Mouse (Mus musculus) midbrain, postnatal 0 days (tissue): Measurements from ENCODE around the gene Ikbke. TPM values are rescaled to one million over a fixed set of nuclear protein-coding genes. Genes with fewer than 3 reads are reported as not detected.

Experiments
- ATAC-seq: fragments of 200-750 bp; cut with Nextera tagmentation; 2 replicates; pipeline ENCODE4 v1.8.0; 2017; ENCODE audit warnings: moderate number of reproducible peaks, mild to moderate bottlenecking, moderate TSS enrichment, moderate library complexity; ENCODE audit not compliant: low FRiP score
- DNase-seq: peaks from one replicate; pipeline ENCODE4 v3.0.0-alpha.2; 2015; ENCODE audit warnings: low spot score
- H3K27ac ChIP-seq: fragments of 300-500 bp; sonication (generic); 2 replicates; pipeline ENCODE4 v1.5.1; 2014; ENCODE audit warnings: low read depth, mild to moderate bottlenecking, low read length, mixed read lengths
- H3K27me3 ChIP-seq: fragments of 300-500 bp; sonication (generic); 2 replicates; pipeline ENCODE4 v1.6.1; 2014; ENCODE audit warnings: low read length, control low read depth, mixed read lengths; ENCODE audit not compliant: insufficient read depth
- H3K36me3 ChIP-seq: fragments of 300-500 bp; sonication (generic); 2 replicates; pipeline ENCODE4 v1.6.1; 2014; ENCODE audit warnings: low read length, control low read depth, mixed read lengths; ENCODE audit not compliant: insufficient read depth
- H3K4me1 ChIP-seq: fragments of 300-500 bp; sonication (generic); 2 replicates; pipeline ENCODE4 v1.6.1; 2014; ENCODE audit warnings: mild to moderate bottlenecking, control low read depth, antibody characterized with exemption, low read length, mixed read lengths; ENCODE audit not compliant: insufficient read depth
- H3K4me2 ChIP-seq: fragments of 300-500 bp; sonication (generic); 2 replicates; pipeline ENCODE4 v1.6.1; 2014; ENCODE audit warnings: low read depth, mild to moderate bottlenecking, low read length, mixed read lengths; ENCODE audit not compliant: poor library complexity, severe bottlenecking
- H3K4me3 ChIP-seq: fragments of 300-500 bp; sonication (generic); 2 replicates; pipeline ENCODE4 v1.5.1; 2014; ENCODE audit warnings: low read depth, mild to moderate bottlenecking, low read length, moderate library complexity
- H3K9ac ChIP-seq: fragments of 300-500 bp; sonication (generic); replicated peaks from 2 replicates; pipeline ENCODE4 v1.6.1; 2014; ENCODE audit warnings: mild to moderate bottlenecking, low read length, moderate library complexity, mixed read lengths; ENCODE audit not compliant: poor library complexity, severe bottlenecking
- H3K9me3 ChIP-seq: fragments of 300-500 bp; sonication (generic); 2 replicates; pipeline ENCODE4 v1.6.1; 2016; ENCODE audit warnings: low read length, control low read depth
- CTCF ChIP-seq: IDR thresholded peaks from 2 replicates; pipeline ENCODE4 v1.5.1; 2016; ENCODE audit warnings: antibody characterized with exemption, mild to moderate bottlenecking
- whole genome bisulfite sequencing: fragments of 180-500 bp; shearing (Covaris S2); extraction: QIAGEN DNeasy Blood & Tissue Kit; methylation state at CpG from one replicate; pipeline ENCODE4 v1.1.7; 2014; 5-methylcytosine and 5-hydroxymethylcytosine counted together
- polyA plus RNA-seq: library from polyadenylated mRNA; unstranded; fragments of >200 nt; fragmentation: Nextera tagmentation; extraction: Ambion mirVana; gene quantifications from 2 replicates; pipeline ENCODE4 v1.2.1, GENCODE M21; 2015
- total RNA-seq: library from RNA; depleted of rRNA; stranded (reverse); fragments of >200 nt; gene quantifications from 2 replicates; pipeline ENCODE4 v1.2.3, GENCODE M21; 2014

Gene Ikbke
- total and polyA plus RNA-seq, 2 experiments from 2014 or later: 0.67 to 5.3 TPM

GRCm38 (mm10) chr1:131224848-131225471 lies 54.4 kb downstream of the Ikbke start:
- WGBS: 22% methylated on average over 12 of the region's 12 CpGs
- ATAC-seq: no peak; the same call in 1 of the 2 replicates
- TF ChIP-seq CTCF: no peak

GRCm38 (mm10) chr1:131223345-131223744 lies 56.1 kb downstream of the Ikbke start:
- 93% methylated on average over 2 of the region's 2 CpGs for WGBS
- no peaks in the 10 kb centered on the region for H3K9me3 ChIP-seq
- DNase-seq: no peak
- H3K27me3 ChIP-seq: no peaks in the 10 kb centered on the region
- no peak for TF ChIP-seq CTCF
- H3K27ac ChIP-seq: no peak overlapping the region
- H3K4me3 ChIP-seq: no peak overlapping the region
- no peaks in the 10 kb centered on the region for H3K4me1 ChIP-seq
- no peaks in the 10 kb centered on the region for H3K36me3 ChIP-seq
- ATAC-seq: no peak
- no peak overlapping the region for H3K4me2 ChIP-seq
- H3K9ac ChIP-seq: no peak overlapping the region

More at GRCm38 (mm10) chr1:131224848-131225471, 54.4 kb downstream of the Ikbke start:
- Histone ChIP-seq H3K27me3 (no peaks in the 10 kb centered on the region), H3K9me3 (no peaks in the 10 kb centered on the region), H3K4me1 (no peaks in the 10 kb centered on the region), H3K4me3 (no peak overlapping the region), H3K36me3 (no peaks in the 10 kb centered on the region), H3K9ac (no peak overlapping the region), H3K4me2 (no peak overlapping the region), H3K27ac (no peak overlapping the region)
- DNase-seq: no peak

GRCm38 (mm10) chr1:131221822-131222590 lies 57.4 kb downstream of the Ikbke start:
- Histone ChIP-seq H3K9ac (no peak overlapping the region), H3K27ac (no peak overlapping the region), H3K27me3 (no peaks in the 10 kb centered on the region), H3K4me2 (no peak overlapping the region), H3K4me3 (no peak overlapping the region), H3K9me3 (no peaks in the 10 kb centered on the region), H3K36me3 (no peaks in the 10 kb centered on the region), H3K4me1 (no peaks in the 10 kb centered on the region)
- ATAC-seq: no peak
- WGBS: 86% methylated on average over 13 of the region's 13 CpGs
- DNase-seq: no peak
- TF ChIP-seq CTCF: no peak

- Histone ChIP-seq H3K4me1 (no peaks in the 10 kb centered on the region), H3K9me3 (no peaks in the 10 kb centered on the region), H3K9ac (no peak overlapping the region), H3K36me3 (no peaks in the 10 kb centered on the region), H3K27ac (no peak overlapping the region), H3K27me3 (no peaks in the 10 kb centered on the region), H3K4me3 (no peak overlapping the region), H3K4me2 (no peak overlapping the region)
- ATAC-seq: no peak
- no peak for TF ChIP-seq CTCF
- WGBS: 88% methylated on average over 11 of the region's 11 CpGs
- no peak for DNase-seq
Measured at GRCm38 (mm10) chr1:131218933-131219332, 60.5 kb downstream of the Ikbke start.

GRCm38 (mm10) chr1:131213361-131213760 lies 66.0 kb downstream of the Ikbke start:
- H3K36me3 ChIP-seq: no peaks in the 10 kb centered on the region
- no peak for TF ChIP-seq CTCF
- no peak overlapping the region for H3K27ac ChIP-seq
- H3K9me3 ChIP-seq: no peaks in the 10 kb centered on the region
- H3K27me3 ChIP-seq: no peaks in the 10 kb centered on the region
- H3K4me2 ChIP-seq: no peak overlapping the region
- DNase-seq (no peak), ATAC-seq (no peak)
- H3K4me1 ChIP-seq: no peaks in the 10 kb centered on the region
- WGBS: 78% methylated on average over 6 of the region's 6 CpGs
- no peak overlapping the region for H3K4me3 ChIP-seq
- no peak overlapping the region for H3K9ac ChIP-seq

- ATAC-seq: no peak
Measured at GRCm38 (mm10) chr1:131212956-131213355, 66.5 kb downstream of the Ikbke start.

More at GRCm38 (mm10) chr1:131212956-131213355, 66.5 kb downstream of the Ikbke start:
- Histone ChIP-seq H3K9ac (no peak overlapping the region), H3K27me3 (no peaks in the 10 kb centered on the region), H3K36me3 (no peaks in the 10 kb centered on the region), H3K9me3 (no peaks in the 10 kb centered on the region), H3K4me3 (no peak overlapping the region), H3K27ac (no peak overlapping the region), H3K4me2 (no peak overlapping the region), H3K4me1 (no peaks in the 10 kb centered on the region)
- no peak for TF ChIP-seq CTCF
- no peak for DNase-seq
- WGBS: 88% methylated on average over 5 of the region's 5 CpGs
